Mouse (Mus musculus) left cerebral cortex, adult 8-10 months (tissue): Measurements from ENCODE around the gene Klhdc8b. TPM values are rescaled to one million over a fixed set of nuclear protein-coding genes. Genes with fewer than 3 reads are reported as not detected.

Experiments
- DNase-seq, 2 experiments: peaks; one replicate each; pipeline ENCODE4 v3.0.0; 2022; ENCODE audit warnings: low spot score in 2 of 2
- total RNA-seq, 4 experiments: library from RNA; stranded (reverse); gene quantifications; 2 replicates each; pipeline ENCODE4 v1.2.4; 2022

Gene Klhdc8b
- total RNA-seq, 4 experiments from 2014 or later: 28.8 to 38.0 (median 34.0) TPM

DNA sequence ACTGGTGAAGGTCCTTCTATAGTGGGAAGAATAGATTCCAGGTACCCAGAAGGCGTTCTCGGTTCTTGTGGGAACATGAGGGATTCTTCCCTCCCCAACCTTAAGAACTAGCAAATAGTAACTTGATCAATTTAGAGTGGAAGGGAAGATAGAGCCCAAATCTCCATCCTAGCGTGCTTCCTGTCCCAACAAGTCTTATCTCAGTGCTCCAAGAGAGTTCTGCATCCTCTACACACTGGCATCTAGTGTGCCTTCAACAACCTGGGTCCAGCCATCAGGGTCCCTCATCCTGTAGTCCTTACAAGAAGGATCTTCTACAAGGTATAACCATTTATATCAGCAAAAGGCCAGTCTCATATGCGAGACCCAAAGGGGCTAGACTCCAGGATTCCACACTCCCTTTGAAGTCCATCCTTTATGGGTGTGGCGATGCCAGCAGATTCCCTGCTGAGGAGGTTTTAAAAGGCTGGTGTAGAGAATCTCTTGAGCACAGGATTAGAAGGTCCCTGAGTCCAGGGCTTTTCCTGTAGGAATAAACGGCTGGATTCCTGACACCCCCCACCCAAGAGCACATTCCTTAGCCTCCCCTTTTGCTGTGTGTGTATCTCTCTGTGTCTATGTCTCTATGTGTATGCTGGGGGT is 9.7 kb downstream of the Klhdc8b start:
- no peak for DNase-seq

DNA sequence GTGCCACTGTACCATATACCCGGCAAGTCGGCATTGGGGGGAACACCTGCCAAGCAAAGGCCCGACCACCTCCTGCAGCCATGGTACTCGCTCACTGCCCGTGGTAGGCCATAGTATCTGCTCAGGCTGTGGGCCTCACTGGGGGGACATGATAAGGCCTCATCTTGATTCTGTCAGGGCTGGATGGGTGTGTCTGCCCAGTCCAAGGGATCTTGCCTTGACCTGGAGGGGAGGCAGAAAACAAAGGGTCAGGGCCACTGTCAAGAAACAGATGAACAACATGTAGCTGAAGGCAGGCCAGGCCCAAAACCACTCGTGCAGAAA is 10.2 kb downstream of the Klhdc8b start:
- no peak for DNase-seq

- peak in 1 of 2 experiments; percentile 80 for DNase-seq
These were observed 10.8 kb downstream of the Klhdc8b start for GRCm38 (mm10) chr9:108450292-108451169.

GRCm38 (mm10) chr9:108449860-108450259 is 11.5 kb downstream of the Klhdc8b start:
- peak in 1 of 2 experiments; percentile 64 for DNase-seq

DNA sequence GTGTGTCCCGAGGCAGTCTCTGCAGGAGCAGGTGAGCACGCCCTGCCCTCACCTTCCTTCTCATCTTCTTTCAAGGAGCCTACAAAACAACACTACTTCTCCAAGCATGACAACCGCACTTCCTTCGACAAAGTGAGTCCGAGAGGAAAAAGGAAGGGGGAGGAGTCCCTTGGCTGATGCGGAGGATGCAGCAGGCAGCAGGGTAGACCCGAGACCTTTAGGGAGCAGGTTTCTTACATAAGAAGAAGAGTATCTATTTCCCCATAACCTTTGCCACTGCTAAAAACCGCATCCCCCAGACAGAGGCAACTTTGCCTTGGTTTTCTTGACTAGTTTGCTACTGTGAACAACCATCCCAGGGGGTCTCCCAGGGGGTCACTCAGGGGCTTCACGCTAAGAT is 16.3 kb downstream of the Klhdc8b start:
- no peak for DNase-seq

- DNase-seq: peak in 1 of 2 experiments; percentile 63
These were observed 20.0 kb downstream of the Klhdc8b start for GRCm38 (mm10) chr9:108441236-108441919.

GRCm38 (mm10) chr9:108440485-108440884 is 20.9 kb downstream of the Klhdc8b start:
- DNase-seq: peak in 1 of 2 experiments; percentile 56

- DNase-seq: peak in 1 of 2 experiments; percentile 32
These were observed 22.2 kb downstream of the Klhdc8b start for GRCm38 (mm10) chr9:108439176-108439575.

DNA sequence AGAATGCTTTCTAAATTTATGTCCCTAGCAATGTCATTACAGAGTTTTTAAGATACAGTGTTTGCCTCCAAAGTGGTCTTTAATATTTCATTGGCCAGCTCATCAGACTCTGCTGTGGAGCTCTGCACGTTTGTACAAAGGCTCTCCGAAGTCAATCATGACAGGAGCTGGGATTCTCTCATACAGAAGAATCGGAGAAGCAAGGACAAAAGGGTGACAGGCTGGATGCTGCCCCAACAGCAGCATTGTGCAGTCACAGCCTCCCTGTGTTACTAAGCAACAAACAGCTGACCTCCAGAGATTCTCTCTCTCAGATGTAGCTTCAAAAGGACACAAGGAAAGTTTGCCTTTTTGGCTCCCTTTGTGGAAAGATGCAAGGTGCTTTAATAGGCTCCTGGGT is 25.2 kb downstream of the Klhdc8b start, which contains the start of gene BC048562:
BC048562 (plus strand) TSS at position 301 of the 400 bp plus-strand sequence.
- DNase-seq: no peak

DNA sequence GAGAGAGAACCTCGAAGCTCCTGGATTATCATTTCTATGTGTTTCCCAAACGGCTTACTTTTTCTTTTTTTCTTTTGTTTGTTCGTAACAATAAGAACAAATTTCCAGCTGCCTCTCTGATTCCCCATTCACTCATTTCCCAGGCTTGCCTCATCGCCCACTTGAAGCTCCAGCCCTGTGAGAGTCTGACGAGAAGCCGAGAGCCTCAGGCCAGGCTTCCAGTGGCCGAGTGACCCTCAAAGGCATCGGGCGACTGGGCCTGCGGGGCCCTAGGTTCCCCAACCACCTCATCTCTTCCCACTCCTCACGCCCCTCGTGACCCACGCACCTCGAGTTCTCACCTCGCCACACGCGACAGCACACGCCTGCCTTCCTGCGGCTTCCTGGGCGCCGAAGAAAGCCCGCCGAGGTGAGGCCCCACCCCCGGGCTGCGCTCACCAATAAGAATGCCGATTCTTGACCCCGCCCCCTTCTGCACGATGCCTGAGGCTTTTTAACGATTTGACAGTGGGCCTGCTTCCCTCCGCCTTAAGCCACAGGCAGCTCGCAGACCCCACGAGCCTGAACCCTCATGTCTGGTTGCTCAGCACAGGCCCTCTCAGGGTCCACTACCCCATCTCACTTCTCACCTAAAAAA is 29.8 kb downstream of the Klhdc8b start:
- DNase-seq: no peak

- no peak for DNase-seq
These were observed 33.0 kb downstream of the Klhdc8b start, which contains the start of gene Ccdc36 for GRCm38 (mm10) chr9:108428384-108428783. Gene Ccdc36 (minus strand): TSS chr9:108428484.

GRCm38 (mm10) chr9:108412221-108412620 is 49.2 kb downstream of the Klhdc8b start:
- no peak for DNase-seq

- DNase-seq: peak in 1 of 2 experiments; percentile 85
These were observed 49.9 kb downstream of the Klhdc8b start for GRCm38 (mm10) chr9:108411381-108411942.

DNA sequence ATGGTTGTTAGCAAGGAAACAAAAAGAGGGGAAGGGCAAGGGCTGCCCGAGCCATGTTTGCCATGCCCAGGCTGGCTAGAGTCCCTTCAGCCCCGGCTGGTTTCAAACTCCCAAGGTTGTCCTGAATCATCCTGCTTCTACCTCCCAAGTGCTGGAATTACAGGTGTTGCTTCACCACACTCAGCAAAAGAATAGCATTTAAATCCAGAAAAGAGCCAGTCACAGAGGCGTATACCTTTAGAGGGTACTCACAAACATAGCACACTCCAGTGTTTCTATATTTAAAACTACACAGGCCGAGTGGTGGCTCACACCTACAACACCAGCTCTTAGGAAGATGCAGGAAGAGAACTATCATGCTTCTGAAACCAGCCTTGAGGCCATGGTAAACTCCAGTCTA is 51.8 kb downstream of the Klhdc8b start:
- no peak for DNase-seq

- DNase-seq: no peak
These were observed 56.9 kb downstream of the Klhdc8b start for GRCm38 (mm10) chr9:108404451-108404850.

DNA sequence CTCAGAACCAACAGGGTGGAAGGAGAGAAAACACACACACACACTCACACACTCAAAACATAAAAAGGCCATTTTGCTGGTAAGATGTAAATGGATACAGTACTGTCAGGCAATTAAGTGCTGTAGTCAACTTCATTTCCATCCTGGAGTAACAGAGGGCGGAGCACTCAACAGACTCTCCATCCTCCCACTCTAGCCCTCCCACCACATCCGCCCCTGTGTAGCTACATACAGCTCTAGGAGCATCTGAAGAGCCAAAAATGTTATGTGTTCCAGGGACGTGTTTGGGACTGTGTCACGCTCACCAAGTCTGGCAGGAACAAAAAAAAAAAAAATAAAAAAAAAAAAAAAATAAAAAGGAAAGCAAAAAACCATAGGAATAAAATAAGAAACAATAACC is 58.3 kb downstream of the Klhdc8b start:
- DNase-seq: peak in 1 of 2 experiments; percentile 80

- DNase-seq: peak; percentile 31 to 81
These were observed 60.0 kb downstream of the Klhdc8b start for GRCm38 (mm10) chr9:108401186-108401960.

- DNase-seq: no peak
These were observed 63.1 kb downstream of the Klhdc8b start for GRCm38 (mm10) chr9:108398324-108398723.
